Mouse (Mus musculus) liver, embryonic 15.5 days (tissue): ENCODE measurements at regions not wholly inside any gene's neighbourhood (a gene's known extent, or its start where the extent isn't known, plus 50 kb on each side); places are given as distances from the start of the nearest gene placed in this dataset.
A peak's percentile ranks its signal among the peaks of the same experiment; 100 is the strongest.

ENCODE experiments used
- ATAC-seq: fragments of 200-750 bp; cut with Nextera tagmentation; 2 replicates; pipeline ENCODE4 v1.8.0; 2017; ENCODE audit warnings: moderate number of reproducible peaks, mild to moderate bottlenecking, moderate library complexity; ENCODE audit not compliant: insufficient read depth
- H3K27ac ChIP-seq: fragments of 300-500 bp; sonication (generic); replicated peaks from 2 replicates; pipeline ENCODE4 v1.5.1; 2015; ENCODE audit warnings: mild to moderate bottlenecking, inconsistent platforms
- H3K27me3 ChIP-seq: fragments of 300-500 bp; sonication (generic); 2 replicates; pipeline ENCODE4 v1.6.1; 2015; ENCODE audit warnings: mild to moderate bottlenecking, inconsistent platforms
- H3K36me3 ChIP-seq: fragments of 300-500 bp; sonication (generic); replicated peaks from 2 replicates; pipeline ENCODE4 v1.6.1; 2015; ENCODE audit warnings: moderate library complexity, mild to moderate bottlenecking, inconsistent platforms
- H3K4me1 ChIP-seq: fragments of 300-500 bp; sonication (generic); replicated peaks from 2 replicates; pipeline ENCODE4 v1.6.1; 2015; ENCODE audit warnings: inconsistent platforms
- H3K4me2 ChIP-seq: fragments of 300-500 bp; sonication (generic); 2 replicates; pipeline ENCODE4 v1.6.1; 2015; ENCODE audit warnings: moderate library complexity, mild to moderate bottlenecking, inconsistent platforms
- H3K4me3 ChIP-seq: fragments of 300-500 bp; sonication (generic); replicated peaks from 2 replicates; pipeline ENCODE4 v1.5.1; 2015; ENCODE audit warnings: mild to moderate bottlenecking, inconsistent platforms
- H3K9ac ChIP-seq: fragments of 300-500 bp; sonication (generic); 2 replicates; pipeline ENCODE4 v1.6.1; 2015; ENCODE audit warnings: moderate library complexity, mild to moderate bottlenecking, inconsistent platforms
- H3K9me3 ChIP-seq: fragments of 300-500 bp; sonication (generic); replicated peaks from 2 replicates; pipeline ENCODE4 v1.6.1; 2016; ENCODE audit warnings: inconsistent platforms
- WGBS: fragments of 180-500 bp; shearing (Covaris S2); methylation state at CpG from one replicate; pipeline ENCODE4 v1.1.7; 2015; ENCODE audit warnings: mixed read lengths; ENCODE audit not compliant: insufficient replicate concordance; 5-methylcytosine and 5-hydroxymethylcytosine counted together

DNA sequence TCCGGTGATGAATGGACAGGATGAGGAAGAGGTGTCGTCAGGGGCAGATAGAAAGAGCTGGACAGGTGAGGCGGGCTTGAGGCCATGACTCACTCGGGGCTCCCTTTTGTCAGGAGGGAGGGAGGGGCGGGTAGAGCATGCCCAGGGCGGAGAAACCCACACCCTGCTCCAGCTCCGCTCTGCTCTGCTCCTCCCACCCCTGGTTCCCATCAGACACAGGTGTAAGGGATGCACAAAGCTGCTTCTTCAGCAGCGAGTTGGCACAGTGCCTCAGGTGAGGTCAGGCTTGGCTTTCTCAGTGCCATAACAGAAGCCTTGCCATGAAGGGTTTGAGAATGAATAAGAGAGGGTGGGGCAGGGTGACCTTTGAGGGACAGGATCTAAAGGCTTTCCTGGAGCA, 212.2 kb downstream of the Ly86 start:
- Histone ChIP-seq H3K4me2 (no peak overlapping the region), H3K9ac (no peak overlapping the region), H3K9me3 (no peaks in the 10 kb centered on the region), H3K27me3 (no peaks in the 10 kb centered on the region), H3K36me3 (no peaks in the 10 kb centered on the region), H3K27ac (no peak overlapping the region), H3K4me1 (peaks cover 13% of the 10 kb centered on the region), H3K4me3 (no peak overlapping the region)
- no peak for ATAC-seq
- WGBS = 45% methylated on average over 8 of the region's 8 CpGs

- H3K27me3 ChIP-seq = no peaks in the 10 kb centered on the region
- no peaks in the 10 kb centered on the region for H3K9me3 ChIP-seq
- ATAC-seq = no peak
- H3K36me3 ChIP-seq = no peaks in the 10 kb centered on the region
- H3K4me1 ChIP-seq = peaks cover 17% of the 10 kb centered on the region
- no peak overlapping the region for H3K9ac ChIP-seq
- 37% methylated on average over 5 of the region's 5 CpGs for WGBS
- H3K4me2 ChIP-seq = no peak overlapping the region
- H3K4me3 ChIP-seq = no peak overlapping the region
- no peak overlapping the region for H3K27ac ChIP-seq
Measured at GRCm38 (mm10) chr13:37557766-37558165, 212.8 kb downstream of the Ly86 start.

GRCm38 (mm10) chr13:37559056-37559455, 214.0 kb downstream of the Ly86 start:
- ATAC-seq = no peak
- WGBS = 10% methylated on average over 5 of the region's 5 CpGs
- Histone ChIP-seq H3K9ac (no peak overlapping the region), H3K36me3 (no peaks in the 10 kb centered on the region), H3K4me1 (peaks cover 20% of the 10 kb centered on the region), H3K4me2 (no peak overlapping the region), H3K4me3 (no peak overlapping the region), H3K27ac (no peak overlapping the region), H3K9me3 (no peaks in the 10 kb centered on the region), H3K27me3 (no peaks in the 10 kb centered on the region)

DNA sequence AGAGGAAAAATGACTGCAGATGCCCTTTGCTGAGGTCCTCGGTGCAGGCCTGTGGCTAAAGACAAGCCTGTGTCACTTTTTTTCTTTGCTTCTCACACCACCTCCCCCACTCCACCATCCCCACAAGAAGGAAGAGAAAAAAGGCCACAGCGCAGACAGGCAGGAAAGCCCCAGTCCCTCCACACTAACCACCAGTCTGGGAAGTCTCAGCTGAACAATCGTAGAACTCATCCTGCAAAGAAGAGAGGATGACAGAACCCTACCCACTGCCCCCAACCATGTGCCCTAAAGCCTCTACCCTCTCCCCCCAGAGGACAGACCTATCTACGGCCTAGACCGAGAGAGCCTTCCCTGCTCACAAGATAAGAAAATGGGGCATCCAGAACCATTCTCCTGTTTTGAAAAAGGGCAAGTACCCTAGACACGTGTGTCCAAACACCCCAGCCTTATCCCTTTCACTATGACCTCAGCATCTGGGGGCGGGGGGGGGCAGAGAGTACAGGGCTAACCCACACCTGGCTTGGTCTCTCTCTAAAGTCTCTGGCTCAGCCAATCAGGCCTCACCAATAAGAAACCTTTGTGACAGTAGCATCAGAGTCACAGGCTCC, 214.8 kb downstream of the Ly86 start:
- H3K4me1 ChIP-seq = peaks cover 20% of the 10 kb centered on the region
- no peak overlapping the region for H3K9ac ChIP-seq
- H3K4me3 ChIP-seq = no peak overlapping the region
- H3K9me3 ChIP-seq = no peaks in the 10 kb centered on the region
- no peaks in the 10 kb centered on the region for H3K27me3 ChIP-seq
- WGBS = 25% methylated on average over 7 of the region's 7 CpGs
- H3K27ac ChIP-seq = no peak overlapping the region
- H3K4me2 ChIP-seq = no peak overlapping the region
- no peaks in the 10 kb centered on the region for H3K36me3 ChIP-seq
- ATAC-seq = no peak

GRCm38 (mm10) chr13:37560387-37560786, 215.4 kb downstream of the Ly86 start:
- Histone ChIP-seq H3K9ac (no peak overlapping the region), H3K27ac (no peak overlapping the region), H3K36me3 (no peaks in the 10 kb centered on the region), H3K27me3 (no peaks in the 10 kb centered on the region), H3K4me3 (no peak overlapping the region), H3K4me2 (no peak overlapping the region), H3K4me1 (peaks cover 20% of the 10 kb centered on the region), H3K9me3 (no peaks in the 10 kb centered on the region)
- no peak for ATAC-seq
- 45% methylated on average over 9 of the region's 9 CpGs for WGBS

DNA sequence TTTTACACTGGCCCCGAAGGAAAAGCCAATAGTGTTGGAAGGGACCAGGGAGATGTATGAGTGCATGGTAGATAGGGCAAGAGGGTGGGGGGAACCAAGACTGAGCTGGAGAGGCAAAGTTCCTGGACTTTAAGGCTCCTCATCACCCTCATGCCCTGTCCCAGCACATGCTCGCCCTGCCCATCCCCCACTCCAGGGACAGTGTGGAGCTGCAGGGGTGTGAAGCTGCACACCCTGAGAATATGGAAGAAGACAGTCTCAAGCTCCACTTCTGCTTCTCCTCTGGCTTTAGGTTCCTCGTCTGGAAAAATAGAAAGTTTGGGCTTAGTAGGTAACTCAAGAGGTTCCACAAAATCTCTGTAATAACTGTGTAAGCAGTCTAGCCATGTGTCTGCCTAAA, 215.8 kb downstream of the Ly86 start:
- no peak for ATAC-seq
- no peak overlapping the region for H3K9ac ChIP-seq

DNA sequence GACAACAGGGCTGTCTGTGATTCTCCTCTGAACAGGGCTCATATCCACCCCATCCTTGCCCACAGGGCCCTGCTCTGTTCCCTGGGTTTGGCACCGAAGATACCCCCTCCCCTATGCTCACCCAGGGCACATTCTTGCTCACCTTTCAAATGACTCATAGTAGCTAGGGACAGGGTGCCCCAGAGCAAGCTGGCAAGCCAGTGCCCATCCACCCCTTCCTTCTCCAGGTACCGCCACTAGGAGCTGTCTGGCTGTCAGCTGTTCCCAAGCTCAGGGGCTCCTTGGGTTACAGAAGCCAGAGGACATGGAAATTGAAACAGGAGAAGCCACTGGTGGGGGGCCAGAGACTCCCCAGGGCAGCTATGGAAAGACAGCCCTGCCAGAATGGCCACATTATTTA, 216.4 kb downstream of the Ly86 start:
- Histone ChIP-seq H3K4me2 (no peak overlapping the region), H3K9me3 (no peaks in the 10 kb centered on the region), H3K4me1 (peaks cover 20% of the 10 kb centered on the region), H3K27ac (no peak overlapping the region), H3K36me3 (no peaks in the 10 kb centered on the region), H3K27me3 (no peaks in the 10 kb centered on the region), H3K9ac (no peak overlapping the region), H3K4me3 (no peak overlapping the region)
- ATAC-seq = no peak
- WGBS = 56% methylated on average over 2 of the region's 2 CpGs

More for the DNA sequence above, 215.8 kb downstream of the Ly86 start:
- Histone ChIP-seq H3K27ac (no peak overlapping the region), H3K4me2 (no peak overlapping the region), H3K27me3 (no peaks in the 10 kb centered on the region), H3K36me3 (no peaks in the 10 kb centered on the region), H3K4me3 (no peak overlapping the region), H3K9me3 (no peaks in the 10 kb centered on the region), H3K4me1 (peaks cover 20% of the 10 kb centered on the region)
- WGBS = 29% methylated on average over 3 of the region's 3 CpGs

- 46% methylated on average over 9 of the region's 9 CpGs for WGBS
- 0 out of 2 replicates have a peak, but pooled peaks have one; percentile 10 for ATAC-seq
- Histone ChIP-seq H3K27ac (peak overlapping the region; percentile 48; the same call in 1 of the 2 replicates), H3K4me2 (no peak overlapping the region), H3K4me1 (peaks cover 20% of the 10 kb centered on the region), H3K9me3 (no peaks in the 10 kb centered on the region), H3K36me3 (no peaks in the 10 kb centered on the region), H3K27me3 (no peaks in the 10 kb centered on the region), H3K4me3 (no peak overlapping the region), H3K9ac (no peak overlapping the region)
Measured at GRCm38 (mm10) chr13:37562141-37562540, 216.1 kb upstream of the Rreb1 start.

GRCm38 (mm10) chr13:37562652-37563051, 215.5 kb upstream of the Rreb1 start:
- H3K36me3 ChIP-seq = no peaks in the 10 kb centered on the region
- 29% methylated on average over 5 of the region's 5 CpGs for WGBS
- peak; percentile 83 for ATAC-seq

DNA sequence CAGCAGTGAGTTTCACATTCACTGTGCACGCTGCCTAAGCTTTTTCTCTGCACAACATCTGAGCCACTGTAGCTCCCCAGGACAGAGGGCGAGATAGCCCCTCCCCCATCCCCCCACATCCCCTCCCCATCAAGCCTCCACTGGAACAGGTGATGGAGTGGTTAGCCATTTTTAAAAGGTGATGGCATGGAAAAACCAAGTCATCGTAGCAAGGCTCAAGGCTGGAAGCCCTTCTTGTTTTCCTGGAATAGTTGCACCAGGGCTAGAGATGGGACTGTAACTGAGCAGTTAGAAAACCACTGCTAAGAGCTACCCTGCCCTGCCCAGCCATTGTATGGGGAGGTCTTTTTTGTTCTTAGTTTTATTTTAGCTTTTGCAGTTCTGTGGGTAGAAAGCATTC, 209.1 kb upstream of the Rreb1 start:
- Histone ChIP-seq H3K4me1 (0 out of 2 replicates have a peak, but pooled peaks cover 5% of the 10 kb centered on the region), H3K9ac (no peak overlapping the region), H3K9me3 (no peaks in the 10 kb centered on the region), H3K27me3 (no peaks in the 10 kb centered on the region), H3K4me3 (no peak overlapping the region), H3K27ac (no peak overlapping the region), H3K36me3 (no peaks in the 10 kb centered on the region), H3K4me2 (no peak overlapping the region)
- no peak for ATAC-seq
- 56% methylated on average over 3 of the region's 3 CpGs for WGBS

More at GRCm38 (mm10) chr13:37562652-37563051, 215.5 kb upstream of the Rreb1 start:
- no peaks in the 10 kb centered on the region for H3K9me3 ChIP-seq
- H3K4me1 ChIP-seq = peaks cover 20% of the 10 kb centered on the region
- H3K9ac ChIP-seq = no peak overlapping the region
- H3K27ac ChIP-seq = peak overlapping the region; percentile 48; the same call in 1 of the 2 replicates
- no peak overlapping the region for H3K4me3 ChIP-seq
- H3K4me2 ChIP-seq = no peak overlapping the region
- no peaks in the 10 kb centered on the region for H3K27me3 ChIP-seq

DNA sequence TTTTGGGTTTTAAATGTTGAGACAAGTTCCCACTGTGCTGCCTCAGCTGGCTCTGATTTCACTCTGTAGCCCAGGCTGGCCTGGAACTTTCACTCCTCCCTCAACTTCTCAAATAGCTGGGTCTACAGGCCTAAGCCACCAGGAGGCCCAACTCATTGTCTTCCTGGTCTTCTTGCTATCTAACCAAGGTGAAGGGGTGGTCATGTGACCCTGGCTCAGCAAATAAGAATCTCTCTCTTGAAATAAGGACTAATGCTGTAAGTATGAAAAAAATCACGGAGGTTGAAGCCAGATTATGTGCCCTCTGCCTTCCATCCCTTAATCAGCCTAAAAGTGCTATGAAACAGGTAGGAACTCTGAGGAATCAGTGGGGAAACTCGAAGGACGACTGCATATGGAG, 208.7 kb upstream of the Rreb1 start:
- ATAC-seq = no peak
- Histone ChIP-seq H3K4me1 (0 out of 2 replicates have a peak, but pooled peaks cover 5% of the 10 kb centered on the region), H3K36me3 (no peaks in the 10 kb centered on the region), H3K4me2 (no peak overlapping the region), H3K9me3 (no peaks in the 10 kb centered on the region), H3K27me3 (no peaks in the 10 kb centered on the region), H3K9ac (no peak overlapping the region), H3K4me3 (no peak overlapping the region), H3K27ac (no peak overlapping the region)
- WGBS = 60% methylated on average over 3 of the region's 3 CpGs

DNA sequence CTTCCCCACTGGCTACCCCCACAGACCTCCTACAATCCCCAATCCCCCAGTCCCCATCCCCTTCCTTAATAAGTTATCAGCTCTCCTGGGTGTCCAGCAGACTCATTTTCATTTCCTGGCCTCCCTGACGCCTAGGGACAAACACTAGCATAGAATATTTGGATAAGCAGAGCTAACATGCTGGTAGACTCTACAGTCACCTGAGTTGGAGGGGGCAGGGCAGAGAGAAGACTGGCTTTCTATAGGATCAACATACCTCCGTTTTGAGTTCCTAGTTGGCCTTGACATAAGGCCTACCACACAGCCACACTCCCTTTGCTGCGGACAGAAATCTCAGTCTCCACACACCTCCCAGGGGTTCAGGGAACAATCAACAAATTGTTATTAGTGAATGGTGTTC, 205.2 kb upstream of the Rreb1 start:
- H3K27ac ChIP-seq = no peak overlapping the region
- 0 out of 2 replicates have a peak, but pooled peaks cover 5% of the 10 kb centered on the region for H3K4me1 ChIP-seq
- no peaks in the 10 kb centered on the region for H3K36me3 ChIP-seq
- H3K4me3 ChIP-seq = no peak overlapping the region
- H3K9me3 ChIP-seq = no peaks in the 10 kb centered on the region
- H3K27me3 ChIP-seq = no peaks in the 10 kb centered on the region
- H3K9ac ChIP-seq = no peak overlapping the region
- ATAC-seq = no peak
- WGBS = 43% methylated on average over 3 of the region's 3 CpGs
- no peak overlapping the region for H3K4me2 ChIP-seq
